Mouse (Mus musculus): ENCODE results near the gene Nckap5l.

Gene Nckap5l

GRCm38 (mm10) chr15:99430394-99430793 is 27.2 kb downstream of the Nckap5l start:
- no peak for DNase-seq

- DNase-seq = no peak
Measured at GRCm38 (mm10) chr15:99423884-99424283, 33.7 kb downstream of the Nckap5l start.

GRCm38 (mm10) chr15:99423131-99423530 is 34.4 kb downstream of the Nckap5l start:
- DNase-seq = no peak

- no peak for DNase-seq
Measured at GRCm38 (mm10) chr15:99422551-99422950, 35.0 kb downstream of the Nckap5l start.

- no peak for DNase-seq
Measured at GRCm38 (mm10) chr15:99421676-99422075, 35.9 kb downstream of the Nckap5l start.

- DNase-seq = no peak
Measured at GRCm38 (mm10) chr15:99421152-99421551, 36.4 kb downstream of the Nckap5l start.

- DNase-seq = no peak
Measured at GRCm38 (mm10) chr15:99420521-99421014, 37.0 kb downstream of the Nckap5l start.

- DNase-seq = no peak
Measured at GRCm38 (mm10) chr15:99420101-99420500, 37.4 kb downstream of the Nckap5l start.

- no peak for DNase-seq
Measured at GRCm38 (mm10) chr15:99417692-99418271, 39.8 kb downstream of the Nckap5l start.

- DNase-seq = no peak
Measured at GRCm38 (mm10) chr15:99416957-99417356, 40.6 kb downstream of the Nckap5l start.

GRCm38 (mm10) chr15:99416348-99416882 is 41.1 kb downstream of the Nckap5l start:
- peak; percentile 68 for DNase-seq

GRCm38 (mm10) chr15:99415793-99416192 is 41.8 kb downstream of the Nckap5l start:
- no peak for DNase-seq

- DNase-seq = peak; percentile 28
Measured at GRCm38 (mm10) chr15:99411747-99412146, 45.8 kb downstream of the Nckap5l start.

- DNase-seq = no peak
Measured at GRCm38 (mm10) chr15:99408845-99409244, 48.7 kb downstream of the Nckap5l start.

- DNase-seq = no peak
Measured at GRCm38 (mm10) chr15:99406986-99407570, 50.5 kb downstream of the Nckap5l start.

GRCm38 (mm10) chr15:99405150-99405549 is 52.4 kb downstream of the Nckap5l start:
- DNase-seq = no peak

- no peak for DNase-seq
Measured at GRCm38 (mm10) chr15:99403159-99403889, 54.2 kb downstream of the Nckap5l start.

GRCm38 (mm10) chr15:99400602-99401001 is 56.9 kb downstream of the Nckap5l start:
- DNase-seq = no peak

GRCm38 (mm10) chr15:99399503-99400245 is 57.9 kb downstream of the Nckap5l start:
- no peak for DNase-seq

GRCm38 (mm10) chr15:99397622-99398021 is 59.9 kb downstream of the Nckap5l start:
- no peak for DNase-seq

GRCm38 (mm10) chr15:99396875-99397274 is 60.7 kb downstream of the Nckap5l start:
- no peak for DNase-seq

GRCm38 (mm10) chr15:99396462-99396861 is 61.1 kb downstream of the Nckap5l start:
- DNase-seq = no peak

Data from right cerebral cortex, postnatal 25 days (tissue).